Mouse (Mus musculus) stomach, embryonic 14.5 days (tissue): ENCODE measurements around the gene Llph. TPM values are rescaled to one million over a fixed set of nuclear protein-coding genes. Genes with fewer than 3 reads are reported as not detected.

Source experiments
- ATAC-seq: fragments of 200-750 bp; cut with Nextera tagmentation; 2 replicates; pipeline ENCODE4 v1.8.0; 2017; ENCODE audit warnings: low read depth, moderate TSS enrichment; ENCODE audit not compliant: insufficient number of reproducible peaks, insufficient read depth, low FRiP score
- H3K27ac ChIP-seq: fragments of 300-500 bp; sonication (generic); 2 replicates; pipeline ENCODE4 v1.5.1; 2014; ENCODE audit warnings: mild to moderate bottlenecking, low read length, moderate library complexity, mixed read lengths
- H3K27me3 ChIP-seq: fragments of 300-500 bp; sonication (generic); 2 replicates; pipeline ENCODE4 v1.6.1; 2014; ENCODE audit warnings: low read length, control low read depth, mixed read lengths; ENCODE audit not compliant: control insufficient read depth, insufficient read depth
- H3K36me3 ChIP-seq: fragments of 300-500 bp; sonication (generic); 2 replicates; pipeline ENCODE4 v1.6.1; 2014; ENCODE audit warnings: mild to moderate bottlenecking, control low read depth, low read length, moderate library complexity, mixed read lengths; ENCODE audit not compliant: control insufficient read depth, insufficient read depth
- H3K4me1 ChIP-seq: fragments of 300-500 bp; sonication (generic); 2 replicates; pipeline ENCODE4 v1.6.1; 2014; ENCODE audit warnings: low read length, control low read depth, mixed read lengths; ENCODE audit not compliant: control insufficient read depth, insufficient read depth
- H3K4me2 ChIP-seq: fragments of 300-500 bp; sonication (generic); replicated peaks from 2 replicates; pipeline ENCODE4 v1.6.1; 2014; ENCODE audit warnings: low read depth, low read length, control low read depth
- H3K4me3 ChIP-seq: fragments of 300-500 bp; sonication (generic); 2 replicates; pipeline ENCODE4 v1.5.1; 2014; ENCODE audit warnings: low read depth, low read length, control low read depth
- H3K9ac ChIP-seq: fragments of 300-500 bp; sonication (generic); replicated peaks from 2 replicates; pipeline ENCODE4 v1.6.1; 2014; ENCODE audit warnings: low read depth, mild to moderate bottlenecking, control low read depth, low read length, moderate library complexity, mixed read lengths
- H3K9me3 ChIP-seq: fragments of 300-500 bp; sonication (generic); 2 replicates; pipeline ENCODE4 v1.6.1; 2016; ENCODE audit warnings: low read depth, low read length, control low read depth; ENCODE audit not compliant: control insufficient read depth
- WGBS: fragments of 180-500 bp; shearing (Covaris S2); extraction: QIAGEN DNeasy Blood & Tissue Kit; methylation state at CpG from one replicate; pipeline ENCODE4 v1.1.7; 2014; 5-methylcytosine and 5-hydroxymethylcytosine counted together
- polyA plus RNA-seq: library from polyadenylated mRNA; unstranded; fragments of >200 nt; fragmentation: Nextera tagmentation; extraction: Ambion mirVana; gene quantifications from 2 replicates; pipeline ENCODE4 v1.2.1, GENCODE M21; 2014

The Llph gene
- 59.2 and 66.1 TPM in 2 replicates for polyA plus RNA-seq

- Histone ChIP-seq H3K4me2 (peak within 1 kb of the TSS; percentile 97), H3K9me3 (no peaks in the 10 kb centered on the region), H3K9ac (peak within 1 kb of the TSS; percentile 90), H3K27me3 (no peaks in the 10 kb centered on the region), H3K4me1 (peaks cover 10% of the 10 kb centered on the region; the same call in 1 of the 2 replicates), H3K27ac (peak within 1 kb of the TSS; percentile 39; the same call in 1 of the 2 replicates), H3K36me3 (peaks cover 10% of the 10 kb centered on the region), H3K4me3 (peak within 1 kb of the TSS; percentile 98)
- under 1% methylated on average over 57 of the region's 57 CpGs for WGBS
- ATAC-seq = peak; percentile 89
Measured at GRCm38 (mm10) chr10:120226871-120227661, at the start of gene Llph. Gene Llph (plus strand): TSS chr10:120227070.

GRCm38 (mm10) chr10:120182887-120183286, 44.0 kb upstream of the Llph start:
- no peak overlapping the region for H3K4me3 ChIP-seq
- no peak overlapping the region for H3K9ac ChIP-seq
- 91% methylated on average over 1 of the region's 1 CpGs for WGBS
- no peaks in the 10 kb centered on the region for H3K9me3 ChIP-seq
- no peaks in the 10 kb centered on the region for H3K4me1 ChIP-seq
- H3K4me2 ChIP-seq = no peak overlapping the region
- no peaks in the 10 kb centered on the region for H3K36me3 ChIP-seq
- ATAC-seq = no peak
- H3K27me3 ChIP-seq = no peaks in the 10 kb centered on the region
- no peak overlapping the region for H3K27ac ChIP-seq

GRCm38 (mm10) chr10:120183342-120183741, 43.5 kb upstream of the Llph start:
- H3K4me3 ChIP-seq = no peak overlapping the region
- H3K4me1 ChIP-seq = no peaks in the 10 kb centered on the region
- no peaks in the 10 kb centered on the region for H3K27me3 ChIP-seq
- no peak overlapping the region for H3K27ac ChIP-seq
- no peaks in the 10 kb centered on the region for H3K9me3 ChIP-seq
- H3K36me3 ChIP-seq = no peaks in the 10 kb centered on the region
- 84% methylated on average over 2 of the region's 2 CpGs for WGBS
- no peak for ATAC-seq
- no peak overlapping the region for H3K9ac ChIP-seq
- H3K4me2 ChIP-seq = no peak overlapping the region

GRCm38 (mm10) chr10:120188513-120188912, 38.4 kb upstream of the Llph start:
- WGBS = 47% methylated on average over 2 of the region's 2 CpGs
- H3K4me2 ChIP-seq = no peak overlapping the region
- no peak overlapping the region for H3K27ac ChIP-seq
- no peak for ATAC-seq
- no peaks in the 10 kb centered on the region for H3K9me3 ChIP-seq
- H3K4me1 ChIP-seq = no peaks in the 10 kb centered on the region
- no peaks in the 10 kb centered on the region for H3K27me3 ChIP-seq
- H3K9ac ChIP-seq = no peak overlapping the region
- no peaks in the 10 kb centered on the region for H3K36me3 ChIP-seq
- H3K4me3 ChIP-seq = no peak overlapping the region

GRCm38 (mm10) chr10:120189276-120189675, 37.6 kb upstream of the Llph start:
- H3K4me1 ChIP-seq = no peaks in the 10 kb centered on the region
- ATAC-seq = no peak
- no peaks in the 10 kb centered on the region for H3K36me3 ChIP-seq
- H3K9me3 ChIP-seq = no peaks in the 10 kb centered on the region
- H3K9ac ChIP-seq = no peak overlapping the region
- 70% methylated on average over 11 of the region's 11 CpGs for WGBS
- H3K4me2 ChIP-seq = no peak overlapping the region
- H3K4me3 ChIP-seq = no peak overlapping the region
- no peaks in the 10 kb centered on the region for H3K27me3 ChIP-seq
- no peak overlapping the region for H3K27ac ChIP-seq

GRCm38 (mm10) chr10:120189782-120190181, 37.1 kb upstream of the Llph start:
- H3K27ac ChIP-seq = no peak overlapping the region
- H3K4me1 ChIP-seq = no peaks in the 10 kb centered on the region
- no peaks in the 10 kb centered on the region for H3K27me3 ChIP-seq
- no peak overlapping the region for H3K4me2 ChIP-seq
- 40% methylated on average over 6 of the region's 6 CpGs for WGBS
- H3K4me3 ChIP-seq = no peak overlapping the region
- no peak for ATAC-seq
- no peaks in the 10 kb centered on the region for H3K36me3 ChIP-seq
- no peaks in the 10 kb centered on the region for H3K9me3 ChIP-seq
- H3K9ac ChIP-seq = no peak overlapping the region

- no peaks in the 10 kb centered on the region for H3K36me3 ChIP-seq
- H3K27ac ChIP-seq = no peak overlapping the region
- H3K4me1 ChIP-seq = no peaks in the 10 kb centered on the region
- WGBS = 83% methylated on average over 6 of the region's 6 CpGs
- no peak overlapping the region for H3K4me3 ChIP-seq
- no peak overlapping the region for H3K4me2 ChIP-seq
- no peak overlapping the region for H3K9ac ChIP-seq
- H3K27me3 ChIP-seq = no peaks in the 10 kb centered on the region
- no peaks in the 10 kb centered on the region for H3K9me3 ChIP-seq
- no peak for ATAC-seq
Measured at GRCm38 (mm10) chr10:120191165-120191564, 35.7 kb upstream of the Llph start.

- 75% methylated on average over 4 of the region's 4 CpGs for WGBS
- H3K4me2 ChIP-seq = no peak overlapping the region
- no peaks in the 10 kb centered on the region for H3K9me3 ChIP-seq
- H3K4me1 ChIP-seq = no peaks in the 10 kb centered on the region
- no peak for ATAC-seq
- H3K9ac ChIP-seq = no peak overlapping the region
- no peak overlapping the region for H3K4me3 ChIP-seq
- no peaks in the 10 kb centered on the region for H3K27me3 ChIP-seq
- no peak overlapping the region for H3K27ac ChIP-seq
- no peaks in the 10 kb centered on the region for H3K36me3 ChIP-seq
Measured at GRCm38 (mm10) chr10:120192278-120192677, 34.6 kb upstream of the Llph start.

GRCm38 (mm10) chr10:120193255-120193654, 33.6 kb upstream of the Llph start:
- WGBS = 89% methylated on average over 8 of the region's 8 CpGs
- Histone ChIP-seq H3K4me2 (no peak overlapping the region), H3K27ac (no peak overlapping the region), H3K27me3 (no peaks in the 10 kb centered on the region), H3K9ac (no peak overlapping the region), H3K9me3 (no peaks in the 10 kb centered on the region), H3K4me1 (no peaks in the 10 kb centered on the region), H3K4me3 (no peak overlapping the region), H3K36me3 (no peaks in the 10 kb centered on the region)
- ATAC-seq = no peak
